Mouse (Mus musculus): ENCODE measurements around the gene Arhgap40.

DNA sequence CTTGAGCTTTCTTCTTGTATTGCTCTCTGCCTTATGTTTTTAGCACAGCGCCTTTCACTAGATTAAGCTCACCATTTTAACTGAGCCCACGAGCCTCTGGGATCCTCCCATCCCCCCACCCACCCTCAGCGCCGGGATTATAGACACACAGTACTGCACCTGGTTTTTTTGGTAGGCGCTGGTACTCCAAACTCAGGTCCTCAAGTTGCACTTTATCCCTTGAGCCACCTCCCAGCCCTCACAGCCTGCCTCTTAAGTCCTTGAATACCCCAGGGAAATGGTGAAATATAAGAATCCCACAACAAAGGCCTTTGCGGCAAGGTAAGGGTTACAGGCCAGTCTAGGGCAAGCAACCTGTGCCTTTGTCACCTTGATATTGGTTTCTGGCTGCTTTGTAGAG, 7.2 kb downstream of the Arhgap40 start:
- TF ChIP-seq POLR2A (IDR thresholded peaks at IDR 0.05; ENCODE audit: borderline replicate concordance, control insufficient read depth, low read depth, low read length), result no peak
- no peak for TF ChIP-seq CTCF (IDR thresholded peaks at IDR 0.05; ENCODE audit: control insufficient read depth, insufficient read depth, low read length)

Data from bone marrow, adult 2 months (tissue).